Mouse (Mus musculus) lung, postnatal 0 days (tissue): ENCODE results near the gene Gpc5. TPM values are rescaled to one million over a fixed set of nuclear protein-coding genes. Genes with fewer than 3 reads are reported as not detected.

Source experiments
- ATAC-seq: fragments of 200-750 bp; cut with Nextera tagmentation; 2 replicates; pipeline ENCODE4 v1.8.0; 2017; ENCODE audit warnings: moderate library complexity
- DNase-seq: peaks from one replicate; pipeline ENCODE4 v3.0.0-alpha.2; 2016; ENCODE audit warnings: low spot score
- H3K27ac ChIP-seq: fragments of 300-500 bp; sonication (generic); 2 replicates; pipeline ENCODE4 v1.5.1; 2014; ENCODE audit warnings: antibody characterized with exemption, mild to moderate bottlenecking, low read length, mixed read lengths
- H3K27me3 ChIP-seq: fragments of 300-500 bp; sonication (generic); replicated peaks from 2 replicates; pipeline ENCODE4 v1.6.1; 2014; ENCODE audit warnings: low read length, mixed read lengths; ENCODE audit not compliant: insufficient read depth
- H3K36me3 ChIP-seq: fragments of 300-500 bp; sonication (generic); 2 replicates; pipeline ENCODE4 v1.6.1; 2014; ENCODE audit warnings: low read length, mixed read lengths; ENCODE audit not compliant: insufficient read depth
- H3K4me1 ChIP-seq: fragments of 300-500 bp; sonication (generic); 2 replicates; pipeline ENCODE4 v1.6.1; 2014; ENCODE audit warnings: antibody characterized with exemption, low read depth, low read length, mixed read lengths; ENCODE audit not compliant: insufficient read depth
- H3K4me2 ChIP-seq: fragments of 300-500 bp; sonication (generic); replicated peaks from 2 replicates; pipeline ENCODE4 v1.6.1; 2014; ENCODE audit warnings: low read depth, mild to moderate bottlenecking, low read length, moderate library complexity, mixed read lengths
- H3K4me3 ChIP-seq: fragments of 300-500 bp; sonication (generic); 2 replicates; pipeline ENCODE4 v1.5.1; 2014; ENCODE audit warnings: low read depth, low read length
- H3K9ac ChIP-seq: fragments of 300-500 bp; sonication (generic); replicated peaks from 2 replicates; pipeline ENCODE4 v1.6.1; 2014; ENCODE audit warnings: low read depth, mild to moderate bottlenecking
- H3K9me3 ChIP-seq: fragments of 300-500 bp; sonication (generic); 2 replicates; pipeline ENCODE4 v1.6.1; 2016; ENCODE audit warnings: low read length, mixed read lengths
- CTCF ChIP-seq: IDR thresholded peaks from 2 replicates; pipeline ENCODE4 v1.5.1; 2016; ENCODE audit warnings: antibody characterized with exemption, mild to moderate bottlenecking
- EP300 ChIP-seq: IDR thresholded peaks from 2 replicates; pipeline ENCODE4 v1.6.1; 2016; ENCODE audit warnings: antibody characterized with exemption, mild to moderate bottlenecking, control low read depth
- WGBS: fragments of 180-500 bp; shearing (Covaris S2); extraction: QIAGEN DNeasy Blood & Tissue Kit; methylation state at CpG from one replicate; pipeline ENCODE4 v1.1.7; 2014; 5-methylcytosine and 5-hydroxymethylcytosine counted together
- polyA plus RNA-seq: library from polyadenylated mRNA; unstranded; fragments of >200 nt; fragmentation: Nextera tagmentation; extraction: Ambion mirVana; gene quantifications from 2 replicates; pipeline ENCODE4 v1.2.1, GENCODE M21; 2015

Gpc5 gene
- polyA plus RNA-seq, 1 experiment from 2014 or later = 0.16 TPM

GRCm38 (mm10) chr14:115620473-115620872 is 528.5 kb downstream of the Gpc5 start:
- Histone ChIP-seq H3K27ac (no peak overlapping the region), H3K36me3 (no peaks in the 10 kb centered on the region), H3K9ac (no peak overlapping the region), H3K4me2 (no peak overlapping the region), H3K4me3 (no peak overlapping the region), H3K9me3 (no peaks in the 10 kb centered on the region), H3K4me1 (no peaks in the 10 kb centered on the region), H3K27me3 (no peaks in the 10 kb centered on the region)
- ATAC-seq (no peak), DNase-seq (no peak)
- TF ChIP-seq CTCF (no peak), EP300 (no peak)

GRCm38 (mm10) chr14:115631160-115631898 is 539.3 kb downstream of the Gpc5 start:
- Histone ChIP-seq H3K4me3 (no peak overlapping the region), H3K27me3 (no peaks in the 10 kb centered on the region), H3K27ac (no peak overlapping the region), H3K36me3 (no peaks in the 10 kb centered on the region), H3K9ac (no peak overlapping the region), H3K9me3 (no peaks in the 10 kb centered on the region), H3K4me2 (no peak overlapping the region), H3K4me1 (no peaks in the 10 kb centered on the region)
- 81% methylated on average over 7 of the region's 7 CpGs for WGBS
- DNase-seq (no peak), ATAC-seq (no peak)
- TF ChIP-seq CTCF = no peak
- no peak for TF ChIP-seq EP300

GRCm38 (mm10) chr14:115633311-115633710 is 541.3 kb downstream of the Gpc5 start:
- TF ChIP-seq CTCF (no peak), EP300 (no peak)
- 80% methylated on average over 1 of the region's 1 CpGs for WGBS
- DNase-seq (no peak), ATAC-seq (no peak)
- H3K27me3 ChIP-seq = no peaks in the 10 kb centered on the region
- H3K4me1 ChIP-seq = no peaks in the 10 kb centered on the region
- no peak overlapping the region for H3K27ac ChIP-seq
- H3K4me2 ChIP-seq = no peak overlapping the region
- no peaks in the 10 kb centered on the region for H3K36me3 ChIP-seq
- no peak overlapping the region for H3K9ac ChIP-seq
- H3K4me3 ChIP-seq = no peak overlapping the region
- H3K9me3 ChIP-seq = no peaks in the 10 kb centered on the region

- Histone ChIP-seq H3K4me2 (no peak overlapping the region), H3K4me3 (no peak overlapping the region), H3K36me3 (no peaks in the 10 kb centered on the region), H3K9ac (no peak overlapping the region), H3K4me1 (no peaks in the 10 kb centered on the region), H3K9me3 (no peaks in the 10 kb centered on the region), H3K27ac (no peak overlapping the region), H3K27me3 (no peaks in the 10 kb centered on the region)
- WGBS = 78% methylated on average over 2 of the region's 2 CpGs
- no peak for TF ChIP-seq CTCF
- no peak for TF ChIP-seq EP300
- ATAC-seq = no peak
- DNase-seq = no peak
Observed at GRCm38 (mm10) chr14:115679875-115680274, 587.9 kb downstream of the Gpc5 start.

GRCm38 (mm10) chr14:115746013-115746412 is 654.0 kb downstream of the Gpc5 start:
- Histone ChIP-seq H3K4me1 (no peaks in the 10 kb centered on the region), H3K9ac (no peak overlapping the region), H3K27me3 (no peaks in the 10 kb centered on the region), H3K4me2 (no peak overlapping the region), H3K9me3 (no peaks in the 10 kb centered on the region), H3K27ac (no peak overlapping the region), H3K36me3 (no peaks in the 10 kb centered on the region), H3K4me3 (no peak overlapping the region)
- DNase-seq (no peak), ATAC-seq (no peak)
- WGBS = 78% methylated on average over 1 of the region's 1 CpGs
- TF ChIP-seq CTCF (no peak), EP300 (no peak)

GRCm38 (mm10) chr14:115760241-115760640 is 668.2 kb downstream of the Gpc5 start:
- H3K9me3 ChIP-seq = no peaks in the 10 kb centered on the region
- TF ChIP-seq EP300 (no peak), CTCF (no peak)
- ATAC-seq = no peak
- H3K9ac ChIP-seq = no peak overlapping the region
- H3K36me3 ChIP-seq = no peaks in the 10 kb centered on the region
- H3K4me2 ChIP-seq = no peak overlapping the region
- WGBS = 57% methylated on average over 5 of the region's 5 CpGs
- H3K4me3 ChIP-seq = no peak overlapping the region
- DNase-seq = no peak
- no peaks in the 10 kb centered on the region for H3K27me3 ChIP-seq
- no peaks in the 10 kb centered on the region for H3K4me1 ChIP-seq
- H3K27ac ChIP-seq = no peak overlapping the region
